Mouse (Mus musculus): ENCODE data around the gene Gas2l2.

DNA sequence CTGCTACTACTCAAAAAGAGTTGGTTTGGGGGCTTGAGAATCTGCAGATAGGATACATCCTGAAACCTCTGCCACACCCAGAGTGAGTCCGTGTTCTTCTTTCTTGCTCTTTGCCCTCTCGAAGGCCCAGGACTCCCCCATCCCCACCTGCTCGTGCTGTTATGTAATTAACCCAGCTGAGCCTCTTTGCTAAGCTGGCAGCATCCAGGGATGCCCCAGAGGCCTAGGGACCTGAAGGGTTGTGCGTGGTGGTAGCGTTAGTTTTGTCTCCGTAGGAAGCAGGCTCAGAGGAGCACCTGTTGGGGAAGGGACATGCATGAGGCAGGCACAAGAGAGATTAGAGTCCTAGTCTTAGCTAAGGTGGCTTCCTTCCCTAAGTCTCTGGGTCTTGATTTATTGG is 18.7 kb downstream of the Gas2l2 start:
- TF ChIP-seq POLR2A (IDR thresholded peaks at IDR 0.05; ENCODE audit: borderline replicate concordance, control insufficient read depth, low read depth, low read length) (no peak), CTCF (IDR thresholded peaks at IDR 0.05; ENCODE audit: control insufficient read depth, insufficient read depth, low read length) (no peak)

Measured in bone marrow, adult 2 months (tissue).